Mouse (Mus musculus) WW6 (cell line): Measurements from ENCODE around the gene Neb.

Experiments
- DNase-seq: peaks from one replicate; pipeline ENCODE4 v3.0.0-alpha.2; 2013; ENCODE audit warnings: low read depth, low spot score

Gene Neb

GRCm38 (mm10) chr2:52378448-52378804 lies at the start of gene Neb:
Gene Neb, minus strand, starts transcription at chr2:52378474.
- peak; percentile 13 for DNase-seq

- DNase-seq: no peak
Observed at GRCm38 (mm10) chr2:52427383-52427782, 49.1 kb upstream of the Neb start.

GRCm38 (mm10) chr2:52426041-52426440 lies 47.8 kb upstream of the Neb start:
- DNase-seq: no peak

DNA sequence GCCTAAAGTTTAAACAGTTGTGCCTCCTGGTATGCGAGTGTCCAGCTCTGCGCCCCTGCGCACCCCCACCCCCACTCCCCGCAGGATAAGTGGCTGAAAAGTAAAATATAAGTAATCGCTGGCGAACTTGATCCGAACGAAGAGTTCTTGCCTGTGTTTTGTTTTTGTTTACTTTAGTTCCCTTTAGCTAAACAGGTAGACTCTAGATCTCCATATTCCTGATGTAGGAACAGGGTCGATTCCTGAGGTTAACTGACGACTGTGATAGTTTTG lies 47.2 kb upstream of the Neb start:
- DNase-seq: no peak

- peak; percentile 60 for DNase-seq
Observed at GRCm38 (mm10) chr2:52424747-52425522, 46.7 kb upstream of the Neb start, which contains the start of gene Arl5a. Gene Arl5a, minus strand, starts transcription at chr2:52424901.

- DNase-seq: peak; percentile 26
Observed at GRCm38 (mm10) chr2:52424248-52424728, 46.0 kb upstream of the Neb start.

DNA sequence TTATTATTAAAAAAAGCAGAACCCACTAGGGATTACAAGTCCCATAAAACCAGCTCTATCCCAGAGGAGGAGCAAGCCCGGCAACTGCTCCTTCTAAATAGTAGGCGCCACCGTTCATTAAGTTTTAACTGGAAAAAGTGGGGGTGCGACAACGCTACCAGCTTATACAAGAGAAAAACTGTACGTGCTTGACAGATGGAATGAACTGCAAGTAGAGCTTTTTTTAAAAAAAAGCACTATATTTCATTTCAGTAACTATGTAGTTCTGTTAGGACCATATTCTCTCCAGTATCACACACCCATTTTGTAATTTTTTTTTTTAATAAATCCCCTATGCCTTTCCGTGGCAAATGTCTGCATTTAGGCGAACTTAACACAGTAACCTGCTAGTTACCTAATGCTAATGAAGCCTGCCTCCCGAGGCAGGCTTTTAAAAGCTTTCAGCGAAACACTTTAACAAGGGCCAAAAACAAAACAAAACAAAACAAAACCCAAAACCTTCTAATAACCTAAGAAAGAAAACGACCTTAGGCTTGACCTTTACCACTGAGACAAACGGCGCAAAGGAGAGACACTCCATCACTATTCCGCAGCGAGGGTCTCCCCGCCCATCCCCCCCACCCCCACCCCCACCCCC lies 45.5 kb upstream of the Neb start:
- DNase-seq: no peak

- DNase-seq: no peak
Observed at GRCm38 (mm10) chr2:52422871-52423610, 44.8 kb upstream of the Neb start.

- DNase-seq: no peak
Observed at GRCm38 (mm10) chr2:52421197-52421596, 42.9 kb upstream of the Neb start.

GRCm38 (mm10) chr2:52420001-52420710 lies 41.9 kb upstream of the Neb start:
- no peak for DNase-seq

- no peak for DNase-seq
Observed at GRCm38 (mm10) chr2:52419295-52419694, 41.0 kb upstream of the Neb start.

GRCm38 (mm10) chr2:52412524-52413037 lies 34.3 kb upstream of the Neb start:
- DNase-seq: no peak

- no peak for DNase-seq
Observed at GRCm38 (mm10) chr2:52406480-52406879, 28.2 kb upstream of the Neb start.

DNA sequence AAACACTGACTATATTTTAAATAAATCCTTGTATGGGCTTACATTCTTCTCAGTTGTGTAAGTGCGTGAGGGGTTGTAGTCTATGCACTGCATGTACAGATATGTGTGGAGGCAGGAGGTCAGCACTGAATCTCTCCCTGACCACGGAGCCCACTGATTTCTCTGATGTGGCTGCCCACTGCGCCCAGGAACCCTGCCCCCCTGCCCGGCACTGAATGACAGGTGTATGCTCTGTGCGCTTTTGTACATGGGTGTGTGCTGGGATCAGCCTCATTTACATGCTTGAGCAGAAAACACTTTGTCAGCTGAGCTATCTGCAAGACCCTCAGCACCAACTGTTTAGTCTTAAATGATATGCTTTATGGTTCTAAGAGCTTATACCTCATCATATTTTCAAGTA lies 27.0 kb upstream of the Neb start:
- DNase-seq: no peak

- DNase-seq: no peak
Observed at GRCm38 (mm10) chr2:52394529-52394928, 16.3 kb upstream of the Neb start.

DNA sequence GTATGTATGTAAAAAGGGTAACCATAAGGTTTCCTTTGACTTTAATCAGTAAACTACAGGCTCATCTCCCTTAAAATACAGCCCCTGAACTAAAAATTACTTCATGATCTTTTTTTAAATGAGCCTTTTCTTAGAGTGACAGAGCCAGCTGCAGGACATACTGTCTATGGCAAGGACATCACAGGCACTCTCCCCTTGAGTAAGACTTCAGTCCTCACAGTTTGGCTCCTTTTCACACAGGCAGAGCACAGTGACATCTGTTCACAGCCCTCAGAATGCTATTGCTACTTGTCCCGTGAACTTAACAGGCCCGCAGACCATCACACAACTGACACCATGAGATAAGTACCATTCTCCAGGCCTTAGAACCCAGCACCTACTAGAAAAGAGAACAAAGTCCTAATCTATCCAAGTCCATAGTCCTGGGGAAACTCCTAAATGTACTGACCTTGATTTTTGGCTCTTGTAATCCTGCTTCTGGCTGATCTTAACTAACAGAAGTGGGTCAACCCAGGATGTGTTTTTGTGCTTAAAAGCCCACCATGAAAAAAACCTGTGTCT lies 12.2 kb upstream of the Neb start:
- no peak for DNase-seq

DNA sequence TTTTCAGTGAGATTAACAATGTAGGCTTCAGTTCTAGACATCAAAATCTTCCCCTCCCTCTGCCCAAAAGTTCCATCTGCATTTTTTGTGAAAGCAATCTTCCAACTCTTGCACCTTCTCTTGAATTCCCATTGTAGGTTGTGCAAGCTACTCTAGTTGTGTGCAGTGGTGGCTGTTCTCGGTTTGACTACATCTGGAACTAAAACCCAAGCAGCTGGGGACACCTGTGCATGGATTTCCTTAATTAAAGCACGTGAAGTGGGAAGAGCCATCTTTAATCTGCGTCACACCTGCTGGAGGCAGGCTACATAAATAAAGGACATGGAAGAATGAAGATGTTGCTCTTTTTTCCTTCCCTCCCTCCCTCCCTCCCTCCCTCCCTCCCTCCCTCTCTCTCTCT lies 11.7 kb upstream of the Neb start:
- DNase-seq: no peak

DNA sequence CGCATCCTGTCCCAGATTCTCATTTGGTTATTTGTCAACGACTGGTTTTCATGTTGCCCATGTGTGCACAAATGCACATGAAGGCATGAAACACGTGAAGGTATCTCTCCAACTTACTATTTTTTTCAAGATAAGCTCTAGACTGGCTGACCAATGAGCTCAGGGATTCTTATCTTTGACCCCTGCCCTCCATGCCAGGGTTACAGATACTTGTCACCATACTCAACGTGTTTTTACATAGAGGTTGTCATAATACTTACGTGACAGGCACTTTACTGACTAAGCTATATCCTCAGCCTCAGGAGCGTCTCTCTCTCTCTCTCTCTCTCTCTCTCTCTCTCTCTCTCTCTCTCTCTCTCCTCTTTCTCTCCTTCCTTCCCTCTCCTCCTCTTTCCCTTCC lies 8.2 kb upstream of the Neb start:
- DNase-seq: no peak

- no peak for DNase-seq
Observed at GRCm38 (mm10) chr2:52386037-52386436, 7.8 kb upstream of the Neb start.

- no peak for DNase-seq
Observed at GRCm38 (mm10) chr2:52378848-52379261, 581 bp upstream of the Neb start.

DNA sequence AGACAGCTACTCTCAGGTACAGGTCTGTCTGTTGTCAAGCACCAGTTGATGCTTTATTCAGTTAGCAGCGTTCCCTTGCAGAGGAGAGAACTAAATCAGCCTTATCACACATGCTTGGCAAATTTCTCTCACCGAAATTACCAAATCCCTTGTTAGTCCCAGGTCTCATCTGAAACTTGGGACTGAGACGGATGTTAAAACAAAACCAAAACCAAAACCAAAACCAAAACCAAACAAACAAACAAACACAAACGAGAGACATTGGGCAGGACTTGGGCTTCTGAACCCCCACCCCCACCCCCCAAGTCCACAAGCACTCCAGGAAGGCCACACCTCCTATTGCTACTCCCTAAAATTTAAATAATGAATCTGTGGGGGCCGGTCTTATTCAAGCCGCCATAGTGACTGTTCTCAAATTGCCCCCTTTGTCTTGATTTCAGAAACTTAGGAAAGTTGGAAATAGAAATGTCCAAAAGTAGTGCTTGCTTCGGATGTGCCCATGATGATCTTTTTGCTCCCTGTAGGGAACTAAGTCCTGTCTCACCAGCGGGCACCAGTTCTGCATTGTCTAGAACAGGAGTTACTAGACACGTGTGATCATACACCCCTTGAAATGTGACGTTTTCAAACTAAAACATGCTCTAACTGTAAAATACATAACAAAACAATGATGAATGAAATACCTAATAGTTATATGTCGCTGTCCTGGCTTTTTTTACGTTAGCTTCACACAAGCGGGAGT lies 397 bp downstream of the Neb start:
- no peak for DNase-seq
